Mouse (Mus musculus) liver, embryonic 14.5 days (tissue): ENCODE results near the gene Dlgap1. TPM values are rescaled to one million over a fixed set of nuclear protein-coding genes. Genes with fewer than 3 reads are reported as not detected.

ENCODE experiments used
- ATAC-seq: fragments of 200-750 bp; cut with Nextera tagmentation; 2 replicates; pipeline ENCODE4 v1.8.0; 2017; ENCODE audit warnings: moderate number of reproducible peaks, mild to moderate bottlenecking, moderate library complexity; ENCODE audit not compliant: insufficient read depth
- DNase-seq, 3 experiments: peaks; one replicate each; pipeline ENCODE4 v3.0.0-alpha.2; 2012 to 2013; ENCODE audit warnings: low read depth in 3 of 3, low spot score in 3 of 3
- H3K27ac ChIP-seq: fragments of 300-500 bp; sonication (generic); 2 replicates; pipeline ENCODE4 v1.5.1; 2014; ENCODE audit warnings: moderate library complexity, mild to moderate bottlenecking, control low read depth, inconsistent platforms
- H3K27me3 ChIP-seq: fragments of 300-500 bp; sonication (generic); 2 replicates; pipeline ENCODE4 v1.6.1; 2014; ENCODE audit warnings: mild to moderate bottlenecking, low read length, moderate library complexity; ENCODE audit not compliant: control insufficient read depth, insufficient read depth
- H3K36me3 ChIP-seq: fragments of 300-500 bp; sonication (generic); replicated peaks from 2 replicates; pipeline ENCODE4 v1.6.1; 2014; ENCODE audit warnings: low read depth; ENCODE audit not compliant: control insufficient read depth, insufficient read depth
- H3K4me1 ChIP-seq, 2 experiments: fragments of 200-500 bp in 1 of 2; fragments of 300-500 bp in 1 of 2; sonication (generic) in 1 of 2; replicated peaks; 2 replicates each; pipeline ENCODE4 v1.6.1; 2012 to 2014; ENCODE audit warnings: antibody characterized with exemption in 1 of 2, inconsistent platforms in 1 of 2, low read length in 1 of 2; ENCODE audit not compliant: control insufficient read depth in 2 of 2, insufficient read depth in 2 of 2
- H3K4me2 ChIP-seq: fragments of 300-500 bp; sonication (generic); 2 replicates; pipeline ENCODE4 v1.6.1; 2014; ENCODE audit warnings: low read depth, mild to moderate bottlenecking, control low read depth, moderate library complexity
- H3K4me3 ChIP-seq, 2 experiments: fragments of 200-500 bp in 1 of 2; fragments of 300-500 bp in 1 of 2; sonication (generic) in 1 of 2; 2 replicates each; pipeline ENCODE4 v1.5.1; 2012 to 2014; ENCODE audit warnings: low read depth in 2 of 2, low read length in 2 of 2, mild to moderate bottlenecking in 2 of 2, control low read depth in 1 of 2, inconsistent platforms in 1 of 2, moderate library complexity in 1 of 2; ENCODE audit not compliant: insufficient read depth in 1 of 2
- H3K9ac ChIP-seq: fragments of 300-500 bp; sonication (generic); replicated peaks from 2 replicates; pipeline ENCODE4 v1.6.1; 2014; ENCODE audit warnings: mild to moderate bottlenecking, control low read depth, moderate library complexity
- H3K9me3 ChIP-seq: fragments of 300-500 bp; sonication (generic); 2 replicates; pipeline ENCODE4 v1.6.1; 2016; ENCODE audit warnings: low read length, mixed read lengths; ENCODE audit not compliant: control insufficient read depth
- CTCF ChIP-seq: IDR thresholded peaks from 2 replicates; pipeline ENCODE4 v1.5.1; 2016; ENCODE audit warnings: antibody characterized with exemption, low read depth, control low read depth
- EP300 ChIP-seq: IDR thresholded peaks from 2 replicates; pipeline ENCODE4 v1.6.1; 2016; ENCODE audit warnings: antibody characterized with exemption, low read depth
- WGBS: fragments of 180-500 bp; shearing (Covaris S2); extraction: QIAGEN DNeasy Blood & Tissue Kit; methylation state at CpG from one replicate; pipeline ENCODE4 v1.1.7; 2014; ENCODE audit not compliant: insufficient replicate concordance; 5-methylcytosine and 5-hydroxymethylcytosine counted together
- polyA plus RNA-seq, 2 experiments: library from polyadenylated mRNA; depleted of rRNA in 1 of 2; stranded (reverse) in 1 of 2; unstranded in 1 of 2; fragments of >200 nt; fragmentation: Nextera tagmentation in 1 of 2; extraction: Ambion mirVana in 1 of 2; gene quantifications; 2 replicates each; pipeline versions ENCODE4 v1.2.1 to v1.2.3; 2012 to 2014

Dlgap1 gene
- polyA plus RNA-seq, 2 experiments = 0.01 TPM; not detected in 1

DNA sequence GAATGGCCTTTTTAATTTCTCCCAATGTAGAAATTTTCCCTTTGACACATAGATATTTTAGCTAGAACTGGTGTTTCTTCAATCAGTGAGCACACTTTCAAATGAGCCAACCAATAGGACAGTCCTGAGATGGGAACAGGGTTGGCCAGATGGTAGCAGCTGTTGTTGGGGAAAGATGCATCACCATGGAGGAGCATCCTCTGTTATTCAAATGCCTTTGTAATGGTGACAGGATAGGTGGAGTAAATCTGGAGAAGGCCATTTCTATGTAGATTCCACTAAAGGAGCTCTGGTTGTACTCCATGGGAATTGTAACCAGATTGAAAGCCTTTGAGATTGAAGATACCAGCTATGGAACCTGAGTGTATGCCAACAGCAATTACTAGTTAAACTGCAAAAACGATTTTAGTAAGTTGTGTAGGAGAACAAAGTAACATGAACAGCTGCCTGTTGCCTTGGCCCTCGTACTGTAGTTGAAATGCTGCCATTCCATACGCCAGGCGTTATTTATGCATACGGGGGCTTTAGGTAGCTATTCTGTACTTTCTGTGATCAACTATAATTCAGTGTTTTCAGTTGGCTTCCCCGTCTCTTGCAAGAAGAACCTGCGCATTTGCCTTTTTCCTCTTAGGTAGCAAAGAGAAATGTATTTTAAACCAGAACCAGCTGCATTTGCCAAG lies 72.0 kb downstream of the Dlgap1 start:
- Histone ChIP-seq H3K9me3 (no peaks in the 10 kb centered on the region), H3K4me2 (no peak overlapping the region), H3K9ac (no peak overlapping the region), H3K27me3 (no peaks in the 10 kb centered on the region), H3K36me3 (no peaks in the 10 kb centered on the region), H3K4me3 (no peak overlapping the region), H3K4me1 (no peaks in the 10 kb centered on the region), H3K27ac (no peak overlapping the region)
- no peak for ATAC-seq
- WGBS = 47% methylated on average over 7 of the region's 7 CpGs
- no peak for DNase-seq
- TF ChIP-seq CTCF (no peak), EP300 (no peak)

- no peak overlapping the region for H3K27ac ChIP-seq
- H3K9ac ChIP-seq = no peak overlapping the region
- no peaks in the 10 kb centered on the region for H3K9me3 ChIP-seq
- 61% methylated on average over 6 of the region's 6 CpGs for WGBS
- H3K4me1 ChIP-seq = no peaks in the 10 kb centered on the region
- H3K4me3 ChIP-seq = no peak overlapping the region
- ATAC-seq = no peak
- H3K27me3 ChIP-seq = no peaks in the 10 kb centered on the region
- no peak for DNase-seq
- no peaks in the 10 kb centered on the region for H3K36me3 ChIP-seq
- TF ChIP-seq EP300 (no peak), CTCF (no peak)
- no peak overlapping the region for H3K4me2 ChIP-seq
Measured at GRCm38 (mm10) chr17:70068281-70068680, 99.4 kb downstream of the Dlgap1 start.

DNA sequence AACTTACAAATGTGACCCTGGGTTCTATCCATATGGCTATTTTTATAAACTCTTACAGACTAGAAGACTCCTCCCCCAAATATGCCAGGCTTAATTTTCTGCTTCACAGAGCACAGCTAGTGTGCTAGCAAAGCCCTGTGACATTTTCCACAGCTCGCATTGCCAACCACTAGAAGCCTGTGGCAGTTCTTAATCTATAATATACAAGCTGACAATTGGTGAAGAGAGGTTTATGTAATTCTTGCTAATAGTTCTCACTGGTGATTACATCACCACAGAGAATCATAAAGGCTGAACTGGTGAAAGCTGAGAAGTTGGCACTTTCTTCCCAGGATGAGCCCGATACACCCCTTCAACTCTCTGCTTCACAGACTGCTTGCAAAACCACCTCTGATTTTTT lies 103.2 kb downstream of the Dlgap1 start:
- Histone ChIP-seq H3K9ac (no peak overlapping the region), H3K27ac (no peak overlapping the region), H3K9me3 (no peaks in the 10 kb centered on the region), H3K27me3 (no peaks in the 10 kb centered on the region), H3K4me2 (no peak overlapping the region), H3K4me3 (no peak overlapping the region), H3K36me3 (no peaks in the 10 kb centered on the region), H3K4me1 (no peaks in the 10 kb centered on the region)
- DNase-seq (no peak), ATAC-seq (no peak)
- WGBS = 68% methylated on average over 2 of the region's 2 CpGs
- TF ChIP-seq CTCF (no peak), EP300 (no peak)

DNA sequence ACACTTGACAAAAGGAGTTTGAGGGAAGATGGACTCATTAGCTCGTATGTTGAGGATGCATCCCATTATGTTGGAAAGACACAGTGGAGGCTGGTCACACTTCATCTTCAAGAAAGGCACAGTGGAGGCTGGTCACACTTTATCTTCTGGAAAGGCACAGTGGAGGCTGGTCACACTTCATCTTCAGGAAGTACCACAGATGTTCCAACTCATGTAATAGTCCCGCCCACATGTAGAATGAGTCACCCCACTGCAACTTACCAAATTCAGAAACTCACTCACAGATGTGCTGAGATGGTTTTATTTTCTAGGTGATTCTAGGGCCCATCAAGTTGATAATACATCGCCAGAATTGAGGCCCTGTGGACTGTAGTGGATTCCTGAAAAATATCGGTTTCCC lies 119.3 kb downstream of the Dlgap1 start:
- WGBS = 67% methylated on average over 4 of the region's 4 CpGs
- TF ChIP-seq EP300 (no peak), CTCF (no peak)
- ATAC-seq = no peak
- Histone ChIP-seq H3K36me3 (no peaks in the 10 kb centered on the region), H3K27me3 (no peaks in the 10 kb centered on the region), H3K4me1 (no peaks in the 10 kb centered on the region), H3K27ac (no peak overlapping the region), H3K9ac (no peak overlapping the region), H3K4me3 (no peak overlapping the region), H3K9me3 (no peaks in the 10 kb centered on the region), H3K4me2 (no peak overlapping the region)
- DNase-seq = no peak

DNA sequence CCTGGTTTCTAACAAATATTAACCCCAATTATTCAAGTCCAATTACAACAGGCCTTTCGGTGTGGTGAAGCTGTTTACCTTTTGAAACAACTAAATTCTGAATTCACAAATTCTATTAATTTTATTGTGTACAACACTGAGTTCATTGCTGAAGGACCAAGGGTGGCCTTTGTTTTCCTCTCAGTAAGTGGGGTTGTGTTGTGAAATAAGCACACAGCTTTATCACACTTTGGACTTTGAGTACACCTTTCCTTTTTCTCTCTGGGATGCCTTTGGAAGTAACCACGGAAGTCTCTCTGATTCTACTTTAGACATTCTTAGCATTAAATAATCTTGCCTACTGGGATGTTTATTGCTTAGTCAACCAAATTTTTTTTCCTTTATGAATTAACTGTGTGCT lies 121.9 kb downstream of the Dlgap1 start:
- no peak for TF ChIP-seq EP300
- no peak for TF ChIP-seq CTCF
- H3K9ac ChIP-seq = no peak overlapping the region
- H3K4me1 ChIP-seq = no peaks in the 10 kb centered on the region
- H3K4me2 ChIP-seq = no peak overlapping the region
- H3K27ac ChIP-seq = no peak overlapping the region
- no peaks in the 10 kb centered on the region for H3K9me3 ChIP-seq
- no peaks in the 10 kb centered on the region for H3K27me3 ChIP-seq
- DNase-seq = no peak
- H3K36me3 ChIP-seq = no peaks in the 10 kb centered on the region
- 72% methylated on average over 2 of the region's 2 CpGs for WGBS
- H3K4me3 ChIP-seq = no peak overlapping the region
- 0 out of 2 replicates have a peak, but pooled peaks have one; percentile 43 for ATAC-seq
